Mouse (Mus musculus): ENCODE data around the gene Neb.

The Neb gene

GRCm38 (mm10) chr2:52303405-52303804, 74.9 kb downstream of the Neb start:
- DNase-seq = no peak

- DNase-seq = no peak
Observed at GRCm38 (mm10) chr2:52297969-52298368, 80.3 kb downstream of the Neb start.

DNA sequence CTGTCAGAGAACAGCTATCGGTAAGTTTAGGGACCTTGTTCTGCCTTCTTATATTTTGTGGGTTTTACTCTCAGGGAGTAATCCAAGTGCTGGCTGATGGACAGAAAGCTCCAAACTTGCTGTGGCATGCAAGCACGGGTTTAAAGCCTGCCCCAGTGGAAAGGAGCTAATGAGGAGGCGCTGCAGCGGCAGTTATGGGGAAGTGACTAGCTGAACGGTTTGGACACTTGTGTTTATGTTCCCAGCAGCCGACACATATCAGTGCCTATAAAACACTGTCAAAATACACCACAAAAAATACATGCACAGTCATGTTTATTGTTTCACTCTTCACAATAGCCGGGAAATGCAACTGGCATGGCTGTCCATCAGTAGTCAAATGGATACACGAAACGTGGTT, 81.5 kb downstream of the Neb start:
- DNase-seq = no peak

DNA sequence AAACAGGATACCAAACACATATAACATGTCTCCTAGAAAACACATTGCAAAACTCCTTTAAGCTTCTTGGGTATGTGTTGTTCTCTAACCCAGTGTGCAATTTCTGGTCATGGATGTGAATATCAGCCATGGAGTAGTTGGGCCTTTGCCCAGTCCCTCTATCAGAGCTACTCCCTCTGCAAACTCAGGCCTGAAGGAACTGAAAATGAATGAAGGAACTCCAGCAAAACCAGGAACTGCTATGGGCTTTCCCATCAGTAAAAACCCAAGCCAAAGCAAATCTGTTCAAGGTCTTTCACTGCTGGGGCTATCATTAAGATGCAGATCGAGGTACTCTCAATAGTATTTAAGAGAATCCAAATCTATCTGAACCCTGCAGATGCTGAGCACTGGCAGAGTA, 90.8 kb downstream of the Neb start:
- no peak for DNase-seq

DNA sequence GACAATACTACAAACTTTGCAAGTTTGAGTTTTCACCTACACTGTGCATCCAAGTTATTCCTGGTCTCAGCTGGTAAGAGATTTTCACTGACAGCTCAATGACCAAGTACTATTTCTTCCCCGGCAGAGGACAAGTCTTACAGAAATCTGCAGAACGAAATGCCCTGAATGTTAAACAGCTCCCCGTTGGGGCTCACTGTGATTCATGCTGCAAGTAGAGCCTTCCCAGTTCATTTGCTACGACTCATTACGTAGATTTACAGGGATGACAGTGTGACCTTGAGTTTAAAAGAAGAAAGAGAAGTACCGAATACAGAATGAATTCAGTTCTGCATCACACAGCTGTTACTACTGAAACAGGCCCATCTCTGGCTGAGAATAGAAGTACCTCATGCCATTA, 91.9 kb downstream of the Neb start:
- DNase-seq = no peak

DNA sequence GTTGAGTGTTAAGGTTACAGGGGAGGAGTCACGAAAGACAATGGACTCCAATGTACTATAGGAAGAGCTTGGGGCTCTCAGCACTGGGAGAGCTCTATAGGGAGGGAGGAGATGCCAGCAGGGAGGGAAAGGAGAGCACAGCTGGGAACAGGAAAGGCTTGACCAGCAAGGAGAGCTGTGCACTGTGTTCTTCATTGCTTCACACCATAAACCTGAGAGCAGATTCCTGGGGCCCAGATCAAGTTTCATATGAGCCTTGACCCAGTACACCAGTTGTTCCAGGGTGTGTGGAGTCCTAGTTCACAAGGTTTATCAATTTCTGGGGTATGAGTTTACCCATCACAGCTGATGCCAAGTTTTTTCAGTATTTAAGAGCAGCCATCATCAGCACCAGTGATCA, 106.1 kb downstream of the Neb start:
- no peak for DNase-seq

- no peak for DNase-seq
Observed at GRCm38 (mm10) chr2:52270911-52271310, 107.4 kb downstream of the Neb start.

DNA sequence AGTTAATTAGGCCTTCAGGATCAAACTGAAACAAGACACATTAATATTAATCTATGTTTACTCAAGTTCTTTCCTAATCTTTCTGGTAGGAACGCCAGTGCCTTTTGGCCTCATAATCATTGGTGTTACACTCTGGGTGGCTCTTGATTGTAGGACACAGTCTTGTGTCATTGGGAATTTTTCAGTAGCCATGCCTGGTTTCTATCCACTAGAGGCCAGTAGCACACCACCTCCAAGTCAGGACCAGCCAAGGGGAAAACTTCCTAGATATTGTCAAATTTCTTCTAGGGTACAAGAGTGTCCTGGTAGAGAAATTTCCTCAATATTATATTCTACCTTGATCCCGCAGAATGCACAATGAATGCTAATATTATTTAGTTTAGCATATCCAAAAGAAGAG, 116.1 kb downstream of the Neb start:
- DNase-seq = peak in 1 of 2 experiments; percentile 38

GRCm38 (mm10) chr2:52252037-52252436, 126.2 kb downstream of the Neb start:
- no peak for DNase-seq

DNA sequence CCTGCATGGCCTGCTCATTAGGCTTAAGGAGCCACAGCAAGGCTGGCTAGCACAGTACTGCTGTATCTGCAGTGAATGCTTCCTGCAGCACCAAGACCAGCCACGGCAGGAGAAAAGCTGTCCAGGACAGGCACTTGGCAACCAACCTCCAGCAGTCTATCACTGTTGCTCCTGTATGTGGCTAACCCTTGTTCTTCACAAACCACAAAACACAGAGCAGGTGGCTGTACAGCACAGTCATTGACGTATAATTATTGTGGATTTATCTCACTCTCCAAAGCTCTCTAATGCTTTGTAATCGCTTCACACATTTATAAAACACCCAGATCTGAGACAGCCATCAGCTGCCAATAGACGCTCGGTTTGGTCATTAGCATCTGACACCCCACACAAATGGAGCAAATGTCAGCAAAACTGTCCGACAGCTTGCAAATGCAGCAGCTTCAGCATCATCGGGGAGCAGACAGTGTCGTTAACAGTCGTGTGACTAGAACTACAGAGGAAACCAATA, 129.9 kb downstream of the Neb start:
- no peak for DNase-seq

GRCm38 (mm10) chr2:52245091-52245490, 133.2 kb downstream of the Neb start:
- DNase-seq = no peak

DNA sequence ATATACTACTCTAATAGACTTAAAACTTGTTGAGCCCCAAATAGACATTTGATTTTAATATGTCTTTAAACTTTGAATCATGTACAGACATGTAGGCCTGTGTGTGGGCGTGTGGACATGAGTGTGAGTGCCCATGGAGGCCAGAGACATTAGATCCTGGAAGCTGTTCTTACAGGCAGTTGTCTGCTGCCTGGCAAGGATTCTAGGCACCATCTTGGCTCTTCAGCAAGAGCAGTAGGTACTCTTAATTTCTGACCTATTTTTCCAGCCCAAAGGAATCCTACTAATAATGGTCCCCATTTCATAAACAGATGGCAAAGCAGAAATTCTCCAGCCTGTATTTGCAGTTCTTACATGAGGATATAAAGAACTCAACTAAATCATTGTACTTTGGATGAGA, 135.6 kb downstream of the Neb start:
- DNase-seq = no peak

- DNase-seq = no peak
Observed at GRCm38 (mm10) chr2:52237892-52238291, 140.4 kb downstream of the Neb start.

GRCm38 (mm10) chr2:52227584-52227983, 150.7 kb downstream of the Neb start:
- no peak for DNase-seq

GRCm38 (mm10) chr2:52224366-52224765, 153.9 kb downstream of the Neb start:
- no peak for DNase-seq

DNA sequence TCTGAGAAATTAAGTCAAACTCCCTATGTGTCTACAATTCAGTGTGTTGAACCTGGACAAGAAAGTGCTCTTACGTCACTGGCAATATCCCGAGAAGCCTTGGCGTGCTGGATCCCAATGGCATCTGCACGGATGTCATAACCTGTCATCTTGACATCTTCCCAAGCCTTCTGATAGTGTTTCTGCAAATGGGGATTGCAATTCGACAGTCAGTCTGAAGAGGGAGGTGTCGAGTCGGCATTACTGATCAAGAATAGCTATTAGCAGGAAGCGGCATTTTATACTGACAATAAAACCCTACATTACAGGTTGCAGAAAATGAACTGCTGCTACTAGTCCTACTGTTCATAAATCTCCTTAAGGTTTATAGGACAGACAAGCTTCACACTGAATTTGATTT, 158.2 kb downstream of the Neb start:
- DNase-seq = peak in 1 of 2 experiments; percentile 21

GRCm38 (mm10) chr2:52215945-52216344, 162.3 kb downstream of the Neb start:
- no peak for DNase-seq

DNA sequence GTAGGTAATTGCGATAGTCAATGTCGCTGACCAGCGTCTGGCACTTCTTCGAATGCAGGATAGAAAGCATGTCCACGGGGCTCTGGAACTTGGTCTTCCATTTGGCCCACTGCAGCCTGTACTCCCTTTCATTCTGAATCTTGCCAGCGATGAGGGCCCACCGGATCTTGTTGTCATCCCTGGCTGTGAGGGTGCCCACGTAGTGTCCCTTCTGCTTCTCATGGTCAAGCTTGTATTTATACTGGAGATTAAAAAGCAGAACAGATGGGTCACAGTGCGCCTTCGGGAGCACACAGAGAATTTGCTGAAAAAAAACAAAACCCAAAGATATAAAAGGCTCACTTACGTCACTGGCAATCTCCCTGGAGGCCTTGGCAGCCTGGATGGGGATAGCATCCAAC, 165.7 kb downstream of the Neb start:
- no peak for DNase-seq

GRCm38 (mm10) chr2:52211358-52211899, 166.8 kb downstream of the Neb start:
- DNase-seq = no peak

- no peak for DNase-seq
Observed at GRCm38 (mm10) chr2:52210685-52211084, 167.6 kb downstream of the Neb start.

DNA sequence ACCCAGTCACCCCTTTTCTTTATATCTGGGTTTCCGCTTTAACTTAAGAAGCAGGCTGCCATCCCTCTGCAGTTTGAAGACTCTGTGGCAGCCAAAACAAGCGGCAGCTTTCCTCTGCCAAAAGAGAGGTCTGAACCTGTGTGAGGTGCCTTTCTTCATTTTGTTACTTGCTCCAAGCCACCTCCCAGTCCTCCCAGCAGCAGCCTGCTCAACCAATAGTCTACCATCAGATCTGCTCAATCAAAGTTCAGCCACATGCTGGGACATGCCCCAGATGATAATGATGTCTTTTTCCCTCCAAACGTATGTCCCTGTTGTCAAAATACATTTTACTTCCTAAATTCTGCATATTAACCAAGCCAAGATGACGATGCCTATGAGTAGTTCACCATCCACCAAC, 173.3 kb downstream of the Neb start:
- no peak for DNase-seq

GRCm38 (mm10) chr2:52193629-52194028, 184.6 kb downstream of the Neb start:
- no peak for DNase-seq

DNA sequence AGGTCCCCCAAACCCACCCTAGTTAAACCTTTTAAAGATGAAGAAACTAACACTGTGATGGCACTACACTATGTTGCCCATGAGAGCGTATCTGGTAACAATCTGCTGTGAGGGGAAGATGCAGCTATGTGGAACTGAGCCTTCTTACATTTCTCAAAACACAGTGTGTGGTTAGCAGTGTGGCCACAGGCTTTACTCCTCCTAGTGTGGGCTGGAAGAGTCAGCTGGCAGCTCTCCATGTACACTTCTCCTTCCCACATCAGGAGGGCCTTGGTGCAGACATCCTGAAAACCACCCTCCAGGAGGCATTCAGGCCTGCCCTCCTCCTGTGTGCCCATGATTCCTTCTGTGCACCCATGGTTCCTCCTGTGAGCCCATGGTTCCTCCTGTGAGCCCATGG, 198.6 kb downstream of the Neb start:
- no peak for DNase-seq

DNA sequence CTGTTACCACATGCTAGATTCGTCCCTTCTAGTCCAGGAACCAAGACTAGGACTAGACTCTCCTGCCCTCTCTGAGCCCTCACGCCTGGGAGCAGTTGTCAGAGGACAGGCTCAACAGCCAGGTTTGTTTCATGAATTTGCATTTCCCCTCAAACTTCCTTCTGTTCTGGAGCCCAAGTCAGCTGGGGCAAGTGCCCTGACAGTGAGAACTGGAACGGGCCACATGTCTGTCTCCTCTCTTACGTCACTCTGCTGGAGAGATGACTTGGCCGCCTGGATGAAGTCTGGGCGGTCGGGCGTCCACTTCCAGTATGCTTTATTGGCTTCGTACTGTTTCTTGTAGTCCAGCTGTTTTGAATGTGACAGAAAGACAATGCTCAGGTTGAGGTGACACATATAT, 200.5 kb downstream of the Neb start:
- DNase-seq = no peak

DNA sequence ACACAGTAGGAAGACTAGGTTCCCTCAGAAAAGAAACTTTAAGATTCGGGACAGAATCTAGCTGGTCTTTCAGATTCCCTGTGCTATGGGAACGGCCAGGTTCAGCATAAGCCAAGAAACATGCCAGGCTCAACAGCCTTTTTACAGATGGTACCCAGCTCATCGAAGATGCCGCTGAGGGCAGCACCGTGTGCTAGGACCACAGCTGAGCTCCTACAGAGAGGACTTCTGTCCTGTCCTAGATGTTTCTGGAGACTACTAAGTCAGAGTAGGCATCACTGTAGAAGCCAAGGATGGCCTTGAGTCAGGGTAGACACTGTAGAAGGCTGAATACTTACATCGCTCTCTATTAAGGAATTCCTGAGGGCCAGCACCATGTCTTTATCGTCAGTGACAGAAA, 201.1 kb downstream of the Neb start:
- no peak for DNase-seq

DNA sequence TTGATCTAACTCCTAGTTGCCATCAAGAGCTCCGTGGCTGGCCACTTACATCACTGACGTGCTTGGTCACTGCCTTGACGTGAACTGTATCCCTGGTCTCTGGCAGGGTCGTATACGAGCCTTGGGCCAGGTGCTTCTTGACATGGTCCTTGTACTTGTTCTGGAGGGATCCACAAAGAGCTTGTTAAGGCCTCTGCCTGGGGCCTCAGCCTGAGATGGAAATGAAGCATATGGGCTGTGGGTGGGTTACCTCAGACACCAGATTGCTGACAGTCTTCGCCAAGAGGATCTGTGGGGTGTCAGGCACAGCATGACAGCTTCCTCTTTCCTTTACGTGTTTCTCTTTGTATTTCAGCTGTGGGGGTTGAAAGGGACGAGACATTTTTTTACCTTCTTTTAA, 201.7 kb downstream of the Neb start:
- DNase-seq = no peak

All from kidney, postnatal 25 days (tissue).